Mouse (Mus musculus) erythroblast, embryonic 14.5 days (primary cell): ENCODE measurements around the gene Slit2.

Source experiments
- GATA1 ChIP-seq: IDR thresholded peaks from 2 replicates; pipeline ENCODE4 v1.6.1; 2012; ENCODE audit warnings: low read length, inconsistent platforms, mixed read lengths
- TAL1 ChIP-seq: IDR thresholded peaks from 3 replicates; pipeline ENCODE4 v1.6.1; 2012; ENCODE audit warnings: low read length, inconsistent platforms, mixed read lengths

- TF ChIP-seq TAL1 = no peak
- TF ChIP-seq GATA1 = no peak
These were observed 1.8 kb downstream of the Slit2 start for GRCm38 (mm10) chr5:47984584-47985197.
